Mouse (Mus musculus) C2C12 (cell line): Measurements from ENCODE around the gene Gm20696. TPM values are rescaled to one million over a fixed set of nuclear protein-coding genes. Genes with fewer than 3 reads are reported as not detected.

Experiments used
- H3K27me3 ChIP-seq: one replicate; pipeline ENCODE4 v1.6.1; 2011; ENCODE audit not compliant: control insufficient read depth, insufficient read depth, insufficient read length
- H3K36me3 ChIP-seq: one replicate; pipeline ENCODE4 v1.6.1; 2011; ENCODE audit not compliant: control insufficient read depth, insufficient read depth
- H3K4me3 ChIP-seq: one replicate; pipeline ENCODE4 v1.5.1; 2011; ENCODE audit warnings: mild to moderate bottlenecking, control low read depth; ENCODE audit not compliant: poor library complexity, insufficient read depth, severe bottlenecking
- H3K79me2 ChIP-seq: one replicate; pipeline ENCODE4 v1.6.1; 2011; ENCODE audit not compliant: control insufficient read depth, insufficient read depth
- H3K79me3 ChIP-seq: one replicate; pipeline ENCODE4 v1.6.1; 2011; ENCODE audit warnings: low read depth, control low read depth
- H3ac ChIP-seq: one replicate; pipeline ENCODE3; 2011; ENCODE audit warnings: low read depth; ENCODE audit not compliant: control insufficient read depth, insufficient read length
- CEBPB ChIP-seq: IDR thresholded peaks from one replicate; pipeline ENCODE4 v1.6.1; 2011; ENCODE audit warnings: low read depth, mild to moderate bottlenecking, control low read depth, moderate library complexity
- CTCF ChIP-seq: IDR thresholded peaks from one replicate; pipeline ENCODE4 v1.5.1; 2011; ENCODE audit not compliant: control insufficient read depth, insufficient read depth, insufficient read length
- FOSL1 ChIP-seq: IDR thresholded peaks from one replicate; pipeline ENCODE4 v1.8.0; 2011; ENCODE audit warnings: mild to moderate bottlenecking, low read length; ENCODE audit not compliant: poor library complexity, insufficient read depth, severe bottlenecking
- MAX ChIP-seq: IDR thresholded peaks from one replicate; pipeline ENCODE4 v1.6.1; 2011; ENCODE audit warnings: mild to moderate bottlenecking, control low read depth
- MYOD1 ChIP-seq: IDR thresholded peaks from one replicate; pipeline ENCODE4 v1.6.1; 2011; ENCODE audit warnings: low read depth; ENCODE audit not compliant: control insufficient read depth, insufficient read length
- MYOG ChIP-seq: IDR thresholded peaks from one replicate; pipeline ENCODE4 v1.6.1; 2011; ENCODE audit not compliant: control insufficient read depth, insufficient read length; ENCODE audit errors: extremely low read depth
- USF1 ChIP-seq: IDR thresholded peaks from one replicate; pipeline ENCODE4 v1.6.1; 2011; ENCODE audit warnings: low read depth, mild to moderate bottlenecking, control low read depth, moderate library complexity
- polyA plus RNA-seq: library from polyadenylated mRNA; unstranded; fragments of >200 nt; fragmentation: generic; extraction: Trizol; gene quantifications from one replicate; pipeline ENCODE4 v1.2.1, GENCODE M21; 2012; ENCODE audit warnings: missing spikeins

Gm20696 gene
- polyA plus RNA-seq, 1 experiment, result 0.20 TPM

DNA sequence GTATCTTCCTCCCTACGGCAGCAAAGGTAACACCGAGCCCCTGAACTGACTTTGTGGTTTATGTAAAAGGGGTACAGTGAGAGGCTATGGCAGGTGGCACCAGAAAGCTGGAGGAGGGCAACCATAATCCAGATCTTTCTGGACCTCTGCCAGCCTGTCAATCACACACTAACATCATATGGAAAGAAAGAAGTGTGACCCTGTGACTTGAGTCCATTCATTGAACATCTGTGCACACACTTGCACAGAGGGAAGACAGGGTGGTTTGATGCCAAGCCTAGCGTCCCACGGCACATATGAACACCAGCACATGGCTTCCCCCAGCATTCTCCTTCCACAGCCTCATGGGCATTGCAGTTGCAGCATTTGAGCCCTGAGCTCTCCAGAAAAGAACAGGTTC lies 202.1 kb downstream of the Gm20696 start:
- H3K79me2 ChIP-seq, result no peaks in the 10 kb centered on the region
- H3K27me3 ChIP-seq, result no peaks in the 10 kb centered on the region
- TF ChIP-seq MYOD1 (no peak), CTCF (no peak), MYOG (no peak), MAX (no peak), USF1 (no peak), CEBPB (no peak), FOSL1 (no peak)

DNA sequence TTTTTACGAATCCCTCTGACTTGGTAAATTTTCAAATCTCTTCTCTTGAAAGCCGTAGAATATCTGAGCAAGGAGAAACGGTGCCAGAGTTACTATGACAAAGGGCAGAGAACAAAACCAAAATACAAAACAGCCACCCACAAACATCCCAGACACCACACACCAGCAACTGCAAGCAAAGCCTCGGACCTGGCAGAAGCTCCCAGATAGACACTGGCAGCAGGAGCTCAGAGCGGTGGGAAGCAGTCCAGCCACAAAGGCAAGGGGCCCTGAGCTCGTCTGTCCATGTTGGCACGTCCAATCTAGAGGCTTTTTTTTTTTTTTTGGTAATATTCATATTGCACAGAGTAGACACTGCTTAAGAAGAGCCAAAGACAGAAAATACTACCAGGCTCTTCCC lies 202.7 kb downstream of the Gm20696 start:
- no peaks in the 10 kb centered on the region for H3K79me3 ChIP-seq
- H3K4me3 ChIP-seq, result no peak overlapping the region
- H3K79me2 ChIP-seq, result no peaks in the 10 kb centered on the region
- TF ChIP-seq FOSL1, result no peak
- no peaks in the 10 kb centered on the region for H3K27me3 ChIP-seq
- H3K36me3 ChIP-seq, result no peaks in the 10 kb centered on the region
- H3ac ChIP-seq, result no peak overlapping the region

More for the DNA sequence above, 202.1 kb downstream of the Gm20696 start:
- no peak overlapping the region for H3K4me3 ChIP-seq
- H3ac ChIP-seq, result no peak overlapping the region
- H3K79me3 ChIP-seq, result no peaks in the 10 kb centered on the region
- H3K36me3 ChIP-seq, result no peaks in the 10 kb centered on the region

DNA sequence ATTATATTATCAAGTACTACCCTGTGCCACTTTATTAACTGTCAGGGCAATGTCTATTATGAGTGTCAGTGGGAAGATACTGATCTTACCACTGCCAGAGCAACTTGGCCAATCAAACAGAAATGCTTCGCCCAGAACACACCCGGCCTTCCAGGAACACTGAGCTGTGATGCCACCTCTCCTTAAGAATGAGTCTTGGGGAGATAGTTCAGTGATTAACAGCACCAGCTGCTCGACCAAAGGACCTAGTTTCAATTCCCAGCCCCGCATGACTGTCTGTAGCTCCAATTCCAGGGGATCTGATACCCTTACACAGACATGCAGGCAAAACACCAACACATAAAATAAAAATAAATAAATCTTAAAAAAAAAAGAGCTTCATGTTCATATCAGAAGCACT lies 207.8 kb downstream of the Gm20696 start:
- Histone ChIP-seq H3K4me3 (no peak overlapping the region), H3ac (no peak overlapping the region), H3K79me3 (no peaks in the 10 kb centered on the region), H3K79me2 (no peaks in the 10 kb centered on the region), H3K27me3 (no peaks in the 10 kb centered on the region), H3K36me3 (no peaks in the 10 kb centered on the region)
- TF ChIP-seq USF1, result no peak
- TF ChIP-seq MAX, result no peak
- no peak for TF ChIP-seq CEBPB
- TF ChIP-seq MYOD1, result no peak

GRCm38 (mm10) chr6:99453763-99454520 lies 212.7 kb downstream of the Gm20696 start:
- no peak overlapping the region for H3K4me3 ChIP-seq

DNA sequence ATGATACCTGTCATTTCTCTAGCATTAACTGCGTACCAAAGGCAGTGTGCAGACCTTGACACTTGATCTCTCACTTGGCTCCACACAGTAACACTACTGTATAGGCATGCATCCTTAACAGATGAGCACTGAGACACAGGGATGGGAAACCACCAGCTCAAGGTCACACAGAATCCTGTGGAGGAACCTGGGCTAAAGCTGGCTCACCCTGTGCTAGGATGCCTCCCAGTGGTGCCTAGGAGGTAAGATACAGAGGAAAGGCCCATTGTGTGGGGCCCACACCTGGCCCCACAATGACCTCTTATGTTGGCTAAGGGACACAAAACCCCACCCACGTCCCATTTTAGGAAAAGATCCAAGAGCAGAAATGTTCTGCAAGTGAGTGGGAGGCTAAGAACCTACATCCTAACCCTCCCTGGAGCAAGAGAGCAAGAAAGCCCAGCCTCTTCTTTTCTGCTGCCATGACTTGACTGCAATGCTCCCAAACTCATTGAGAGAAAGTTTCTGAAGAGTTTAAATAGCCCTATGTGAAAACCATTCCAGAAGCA lies 213.9 kb downstream of the Gm20696 start:
- no peak overlapping the region for H3K4me3 ChIP-seq
- TF ChIP-seq CTCF (peak; percentile 8), USF1 (no peak), FOSL1 (no peak), MAX (no peak), MYOD1 (no peak)
- H3K36me3 ChIP-seq, result no peaks in the 10 kb centered on the region
- no peak overlapping the region for H3ac ChIP-seq
- H3K27me3 ChIP-seq, result no peaks in the 10 kb centered on the region
- H3K79me2 ChIP-seq, result no peaks in the 10 kb centered on the region
- H3K79me3 ChIP-seq, result no peaks in the 10 kb centered on the region

More at GRCm38 (mm10) chr6:99453763-99454520, 212.7 kb downstream of the Gm20696 start:
- Histone ChIP-seq H3K79me2 (no peaks in the 10 kb centered on the region), H3K79me3 (no peaks in the 10 kb centered on the region), H3K27me3 (no peaks in the 10 kb centered on the region), H3ac (no peak overlapping the region), H3K36me3 (no peaks in the 10 kb centered on the region)
- no peak for TF ChIP-seq CEBPB
- TF ChIP-seq FOSL1, result no peak
- TF ChIP-seq MAX, result no peak
- TF ChIP-seq MYOG, result no peak

DNA sequence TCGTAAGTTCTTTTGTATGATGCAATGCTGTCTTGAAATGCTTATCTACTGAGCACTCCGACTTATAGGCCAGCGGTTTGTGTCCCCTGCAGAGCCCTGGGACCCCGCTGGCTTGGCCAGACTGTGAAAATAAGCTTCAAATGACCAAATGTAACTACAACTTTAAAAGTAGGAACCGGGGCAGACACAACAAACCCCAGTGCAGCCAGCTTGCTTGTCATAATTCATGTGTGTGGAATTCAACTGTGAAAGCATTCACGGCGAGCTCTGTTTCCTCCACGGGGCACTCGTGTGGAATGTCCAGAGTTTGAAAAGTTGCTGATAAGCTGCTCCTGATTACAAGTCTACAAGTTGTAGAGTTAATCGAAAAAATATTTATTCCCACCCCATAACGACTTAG lies 215.1 kb downstream of the Gm20696 start:
- TF ChIP-seq CEBPB (no peak), FOSL1 (no peak), USF1 (no peak), MAX (no peak), MYOD1 (no peak), MYOG (no peak), CTCF (no peak)

More for the DNA sequence above, 215.1 kb downstream of the Gm20696 start:
- no peak overlapping the region for H3ac ChIP-seq
- H3K36me3 ChIP-seq, result no peaks in the 10 kb centered on the region
- no peaks in the 10 kb centered on the region for H3K79me3 ChIP-seq
- H3K4me3 ChIP-seq, result no peak overlapping the region
- no peaks in the 10 kb centered on the region for H3K27me3 ChIP-seq
- no peaks in the 10 kb centered on the region for H3K79me2 ChIP-seq
